Mouse (Mus musculus): ENCODE data around the gene Col7a1.

GRCm38 (mm10) chr9:108928424-108928823 is 25.0 kb upstream of the Col7a1 start:
- no peak for TF ChIP-seq POLR2A (IDR thresholded peaks at IDR 0.05; ENCODE audit: control insufficient read depth, extremely low read depth, insufficient read depth, low read length, poor library complexity)
- TF ChIP-seq CTCF (IDR thresholded peaks at IDR 0.05; ENCODE audit: borderline replicate concordance, control insufficient read depth, extremely low read depth, insufficient read depth, low read length, poor library complexity) = no peak

Data from thymus, adult 2 months (tissue).